Mouse (Mus musculus) lung, adult 2 months (tissue): ENCODE data around the gene Fam186b.
"Not testable (repeated sequence)": the region's sequence is repeated elsewhere in the genome, so short reads cannot be mapped to it uniquely, and the experiment has no call there.

Experiments used
- CTCF ChIP-seq: fragments of 200-500 bp; IDR thresholded peaks from 2 replicates; pipeline ENCODE4 v1.5.1; 2011; ENCODE audit warnings: mild to moderate bottlenecking, low read length, control low read depth; ENCODE audit not compliant: insufficient read depth
- POLR2A ChIP-seq: fragments of 200-500 bp; IDR thresholded peaks from 2 replicates; pipeline ENCODE4 v1.6.1; 2011; ENCODE audit warnings: low read depth, mild to moderate bottlenecking, control low read depth, low read length, borderline replicate concordance; ENCODE audit errors: extremely low read depth

- TF ChIP-seq CTCF, POLR2A: not testable (repeated sequence)
Measured at GRCm38 (mm10) chr15:99246736-99247135, 49.0 kb downstream of the Fam186b start.
